Mouse (Mus musculus) bone marrow, adult 2 months (tissue): ENCODE results near the gene Cdh5.

Experiments used
- CTCF ChIP-seq: fragments of 200-500 bp; IDR thresholded peaks from 2 replicates; pipeline ENCODE4 v1.5.1; 2011; ENCODE audit warnings: low read length, control low read depth; ENCODE audit not compliant: control insufficient read depth, insufficient read depth
- POLR2A ChIP-seq: fragments of 200-500 bp; IDR thresholded peaks from 2 replicates; pipeline ENCODE4 v1.6.1; 2011; ENCODE audit warnings: low read depth, mild to moderate bottlenecking, control low read depth, low read length, borderline replicate concordance; ENCODE audit not compliant: control insufficient read depth

DNA sequence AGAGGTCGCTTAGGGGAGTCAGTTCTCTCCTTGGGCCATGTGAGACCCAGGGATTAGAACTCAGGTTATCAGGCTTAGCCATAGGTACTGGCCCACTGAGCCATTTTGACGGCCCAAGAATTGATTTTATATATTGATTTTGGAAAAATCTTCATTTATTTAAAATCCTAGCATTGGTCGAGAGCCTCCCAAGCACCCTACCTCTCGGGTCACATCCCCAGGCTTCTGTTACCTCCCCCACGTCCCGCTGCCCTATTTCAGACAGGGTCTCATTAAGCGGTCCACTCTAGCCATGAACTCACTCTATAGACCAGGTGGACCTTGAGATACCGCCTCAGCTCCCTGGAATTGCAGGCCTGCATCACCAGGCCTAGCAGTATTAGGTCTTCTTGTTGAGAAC lies 33.1 kb downstream of the Cdh5 start:
- no peak for TF ChIP-seq CTCF
- no peak for TF ChIP-seq POLR2A
